Mouse (Mus musculus): ENCODE data around the gene Ttc21b. TPM values are rescaled to one million over a fixed set of nuclear protein-coding genes. Genes with fewer than 3 reads are reported as not detected.

Gene Ttc21b
- polyA plus RNA-seq (2016; fragmentation: Nextera tagmentation; extraction: Ambion mirVana), result 11.9 and 13.7 TPM in 2 replicates

DNA sequence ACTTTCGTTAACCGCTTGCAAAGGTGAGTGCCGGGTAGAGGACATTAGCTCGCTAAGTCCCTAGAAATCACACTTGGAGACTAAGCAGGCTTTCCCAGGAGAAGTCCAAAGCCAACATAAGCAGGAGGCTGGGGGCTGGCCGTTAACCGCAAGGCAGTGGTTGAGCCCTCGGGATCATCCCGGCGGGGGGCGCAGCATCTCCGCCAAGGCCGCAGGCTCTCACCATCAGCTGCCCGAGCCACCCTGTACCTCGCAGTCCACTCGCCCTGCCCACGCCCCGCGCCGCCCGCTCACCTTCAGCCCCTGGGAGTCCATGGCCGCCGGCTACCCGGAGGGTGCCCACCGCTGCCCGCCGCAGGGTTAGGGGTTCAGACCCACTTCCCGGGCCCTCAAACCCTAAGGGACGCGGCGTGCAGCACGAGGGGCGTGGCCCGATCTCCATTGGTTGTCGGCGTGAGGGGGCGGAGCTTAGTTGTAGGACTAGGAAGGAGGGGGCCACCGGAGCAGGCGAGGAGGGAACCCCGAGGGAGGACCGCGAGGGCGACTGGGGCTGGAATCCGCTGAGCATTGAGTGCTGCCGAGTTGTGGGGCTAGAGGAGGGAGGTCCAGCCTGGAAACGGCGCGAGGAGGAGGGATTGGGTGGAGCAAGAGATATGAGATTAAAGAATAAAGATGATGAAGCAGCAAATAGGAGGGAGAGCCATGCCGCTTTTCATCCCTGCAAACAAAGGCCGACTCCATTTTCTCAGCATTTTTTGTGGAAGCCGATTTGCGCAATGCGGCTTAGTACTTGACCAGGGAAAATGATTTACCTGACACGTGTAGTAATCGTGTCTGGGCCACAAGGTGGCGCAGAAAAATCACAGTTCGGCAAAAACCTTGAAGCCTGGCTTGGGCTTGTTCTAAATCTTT, at the start of gene Ttc21b:
Gene Ttc21b (minus strand): TSS at position 398 of the 912 bp plus-strand sequence.
- under 1% methylated on average over 56 of the region's 56 CpGs for WGBS
- peak; percentile 97 for DNase-seq (ENCODE audit: low spot score)
- peaks cover 9% of the 10 kb centered on the region; the same call in 1 of the 2 replicates for H3K4me1 ChIP-seq
- no peaks in the 10 kb centered on the region for H3K27me3 ChIP-seq (replicated peaks; ENCODE audit: low read depth, poor library complexity, severe bottlenecking)
- H3K36me3 ChIP-seq (replicated peaks), result peaks cover 7% of the 10 kb centered on the region
- peak within 1 kb of the TSS; percentile 93 for H3K27ac ChIP-seq (replicated peaks)
- H3K4me3 ChIP-seq, result peak within 1 kb of the TSS; percentile 88
- no peaks in the 10 kb centered on the region for H3K9me3 ChIP-seq

GRCm38 (mm10) chr2:66272551-66272950, 16.1 kb upstream of the Ttc21b start:
- no peaks in the 10 kb centered on the region for H3K4me1 ChIP-seq
- 82% methylated on average over 3 of the region's 3 CpGs for WGBS
- no peaks in the 10 kb centered on the region for H3K36me3 ChIP-seq (replicated peaks)
- H3K4me3 ChIP-seq, result no peak overlapping the region
- H3K27ac ChIP-seq (replicated peaks), result no peak overlapping the region
- H3K27me3 ChIP-seq (replicated peaks; ENCODE audit: low read depth, poor library complexity, severe bottlenecking), result no peaks in the 10 kb centered on the region
- H3K9me3 ChIP-seq, result no peaks in the 10 kb centered on the region
- no peak for DNase-seq (ENCODE audit: low spot score)

DNA sequence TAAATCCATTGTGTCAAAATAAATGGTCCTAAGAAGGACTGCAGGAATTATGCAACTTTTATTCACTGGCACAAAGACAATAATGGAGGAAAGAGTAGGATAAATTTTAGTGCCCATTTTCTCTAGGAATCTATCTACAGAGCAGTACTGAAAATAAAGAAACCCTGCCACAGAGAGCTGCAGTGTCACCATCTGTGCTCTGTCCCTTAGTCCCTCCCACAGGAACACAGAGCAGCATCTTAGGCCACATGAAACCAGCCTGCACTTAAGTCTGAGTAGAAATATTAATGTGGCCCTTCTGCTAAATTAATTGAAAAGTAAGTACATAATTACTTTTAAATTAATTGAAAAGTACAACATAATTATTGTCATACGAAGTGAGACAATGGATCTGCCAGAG, 12.4 kb downstream of the Ttc21b start:
- WGBS, result 86% methylated on average over 1 of the region's 1 CpGs
- Histone ChIP-seq H3K4me1 (no peaks in the 10 kb centered on the region), H3K4me3 (no peak overlapping the region), H3K27me3 (replicated peaks; ENCODE audit: low read depth, poor library complexity, severe bottlenecking) (no peaks in the 10 kb centered on the region), H3K36me3 (replicated peaks) (peaks cover 48% of the 10 kb centered on the region), H3K9me3 (no peaks in the 10 kb centered on the region), H3K27ac (replicated peaks) (no peak overlapping the region)
- DNase-seq (ENCODE audit: low spot score), result no peak

- H3K27me3 ChIP-seq (replicated peaks; ENCODE audit: low read depth, poor library complexity, severe bottlenecking), result no peaks in the 10 kb centered on the region
- H3K36me3 ChIP-seq (replicated peaks), result peaks cover 33% of the 10 kb centered on the region
- WGBS, result 88% methylated on average over 1 of the region's 1 CpGs
- no peak overlapping the region for H3K4me3 ChIP-seq
- no peak for DNase-seq (ENCODE audit: low spot score)
- H3K27ac ChIP-seq (replicated peaks), result no peak overlapping the region
- H3K4me1 ChIP-seq, result no peaks in the 10 kb centered on the region
- no peaks in the 10 kb centered on the region for H3K9me3 ChIP-seq
Measured at GRCm38 (mm10) chr2:66240334-66240733, 16.1 kb downstream of the Ttc21b start.

DNA sequence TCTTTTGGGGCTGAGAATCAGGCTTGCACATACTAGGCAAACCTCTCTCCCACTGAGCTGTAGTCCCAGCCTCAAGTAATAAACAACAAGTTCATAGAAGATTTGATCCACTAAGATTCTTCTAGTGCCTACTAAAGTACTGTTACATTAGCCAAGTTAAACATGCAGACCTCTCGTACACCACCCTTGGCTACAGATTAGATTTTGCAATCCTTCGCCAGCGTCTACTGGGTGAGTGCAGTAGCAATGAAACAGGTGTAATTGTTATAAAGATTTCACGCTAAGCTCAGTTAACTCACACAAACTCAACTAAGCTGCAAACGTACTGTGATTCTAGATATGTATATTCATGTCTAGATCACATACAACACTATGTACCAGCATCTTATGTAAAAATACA, 17.5 kb downstream of the Ttc21b start:
- H3K27me3 ChIP-seq (replicated peaks; ENCODE audit: low read depth, poor library complexity, severe bottlenecking), result no peaks in the 10 kb centered on the region
- no peaks in the 10 kb centered on the region for H3K4me1 ChIP-seq
- H3K4me3 ChIP-seq, result no peak overlapping the region
- no peaks in the 10 kb centered on the region for H3K9me3 ChIP-seq
- no peak for DNase-seq (ENCODE audit: low spot score)
- peaks cover 36% of the 10 kb centered on the region for H3K36me3 ChIP-seq (replicated peaks)
- 95% methylated on average over 5 of the region's 5 CpGs for WGBS
- no peak overlapping the region for H3K27ac ChIP-seq (replicated peaks)

- peaks cover 16% of the 10 kb centered on the region for H3K36me3 ChIP-seq (replicated peaks)
- no peaks in the 10 kb centered on the region for H3K4me1 ChIP-seq
- no peak for DNase-seq (ENCODE audit: low spot score)
- no peaks in the 10 kb centered on the region for H3K27me3 ChIP-seq (replicated peaks; ENCODE audit: low read depth, poor library complexity, severe bottlenecking)
- H3K9me3 ChIP-seq, result no peaks in the 10 kb centered on the region
- WGBS, result 92% methylated on average over 7 of the region's 7 CpGs
- H3K4me3 ChIP-seq, result no peak overlapping the region
- no peak overlapping the region for H3K27ac ChIP-seq (replicated peaks)
Measured at GRCm38 (mm10) chr2:66220954-66221353, 35.5 kb downstream of the Ttc21b start.

DNA sequence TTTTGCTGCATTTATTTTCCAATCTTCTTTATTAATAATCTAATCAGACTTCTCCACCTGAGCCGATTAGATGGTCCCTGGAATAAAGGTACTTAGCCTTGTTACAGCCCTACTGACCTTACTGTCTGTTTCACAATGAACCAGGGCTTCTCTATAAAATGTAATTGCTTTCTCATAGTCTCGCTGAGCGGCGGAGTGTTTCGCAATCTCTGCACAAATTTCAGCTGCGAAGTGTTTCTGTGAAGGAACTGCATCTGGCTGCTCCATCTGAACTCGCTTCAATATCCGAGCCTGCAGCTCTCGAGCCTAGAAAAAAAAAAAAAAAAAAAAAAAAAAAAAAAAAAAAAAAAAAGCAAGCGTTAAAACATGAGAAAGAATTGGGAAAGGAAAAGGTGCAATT, 46.5 kb downstream of the Ttc21b start:
- WGBS, result 90% methylated on average over 10 of the region's 10 CpGs
- Histone ChIP-seq H3K36me3 (replicated peaks) (peaks cover 45% of the 10 kb centered on the region), H3K4me3 (no peak overlapping the region), H3K27me3 (replicated peaks; ENCODE audit: low read depth, poor library complexity, severe bottlenecking) (no peaks in the 10 kb centered on the region), H3K4me1 (no peaks in the 10 kb centered on the region), H3K27ac (replicated peaks) (no peak overlapping the region), H3K9me3 (no peaks in the 10 kb centered on the region)
- no peak for DNase-seq (ENCODE audit: low spot score)

GRCm38 (mm10) chr2:66209353-66209752, 47.1 kb downstream of the Ttc21b start:
- H3K4me1 ChIP-seq, result no peaks in the 10 kb centered on the region
- H3K36me3 ChIP-seq (replicated peaks), result peaks cover 41% of the 10 kb centered on the region
- WGBS, result 98% methylated on average over 13 of the region's 13 CpGs
- H3K4me3 ChIP-seq, result no peak overlapping the region
- H3K27ac ChIP-seq (replicated peaks), result no peak overlapping the region
- H3K9me3 ChIP-seq, result no peaks in the 10 kb centered on the region
- DNase-seq (ENCODE audit: low spot score), result no peak
- no peaks in the 10 kb centered on the region for H3K27me3 ChIP-seq (replicated peaks; ENCODE audit: low read depth, poor library complexity, severe bottlenecking)

DNA sequence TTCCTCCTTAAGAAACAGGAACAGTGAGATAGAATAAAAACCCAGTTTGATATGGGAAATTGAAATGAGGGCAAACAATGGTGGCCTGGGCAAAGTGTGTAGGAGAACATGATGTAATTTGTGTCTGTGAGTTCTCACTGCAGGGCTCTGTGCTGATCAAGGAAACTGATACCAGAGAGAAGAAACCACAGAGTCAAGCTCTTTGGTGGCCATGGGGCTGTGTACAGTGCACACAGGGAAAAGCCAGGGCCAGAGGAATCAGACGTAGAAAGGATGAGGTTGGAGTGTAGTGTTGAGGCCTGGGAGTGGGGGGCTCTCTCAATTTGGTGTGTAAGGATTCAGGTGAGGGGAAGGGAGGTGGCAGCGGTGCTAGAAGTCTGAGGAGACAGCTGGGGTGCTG, 49.6 kb downstream of the Ttc21b start:
- H3K4me3 ChIP-seq, result no peak overlapping the region
- no peaks in the 10 kb centered on the region for H3K27me3 ChIP-seq (replicated peaks; ENCODE audit: low read depth, poor library complexity, severe bottlenecking)
- H3K4me1 ChIP-seq, result no peaks in the 10 kb centered on the region
- peaks cover 38% of the 10 kb centered on the region for H3K36me3 ChIP-seq (replicated peaks)
- DNase-seq (ENCODE audit: low spot score), result no peak
- 91% methylated on average over 2 of the region's 2 CpGs for WGBS
- no peak overlapping the region for H3K27ac ChIP-seq (replicated peaks)
- H3K9me3 ChIP-seq, result no peaks in the 10 kb centered on the region

GRCm38 (mm10) chr2:66204218-66204617, 52.2 kb downstream of the Ttc21b start:
- H3K4me3 ChIP-seq, result no peak overlapping the region
- H3K27ac ChIP-seq (replicated peaks), result no peak overlapping the region
- no peaks in the 10 kb centered on the region for H3K4me1 ChIP-seq
- 96% methylated on average over 2 of the region's 2 CpGs for WGBS
- no peaks in the 10 kb centered on the region for H3K9me3 ChIP-seq
- DNase-seq (ENCODE audit: low spot score), result no peak
- H3K27me3 ChIP-seq (replicated peaks; ENCODE audit: low read depth, poor library complexity, severe bottlenecking), result no peaks in the 10 kb centered on the region
- H3K36me3 ChIP-seq (replicated peaks), result peaks cover 48% of the 10 kb centered on the region

GRCm38 (mm10) chr2:66200195-66200594, 56.2 kb downstream of the Ttc21b start:
- Histone ChIP-seq H3K4me3 (no peak overlapping the region), H3K9me3 (no peaks in the 10 kb centered on the region), H3K36me3 (replicated peaks) (peaks cover 46% of the 10 kb centered on the region), H3K4me1 (no peaks in the 10 kb centered on the region), H3K27ac (replicated peaks) (no peak overlapping the region), H3K27me3 (replicated peaks; ENCODE audit: low read depth, poor library complexity, severe bottlenecking) (no peaks in the 10 kb centered on the region)
- WGBS, result 41% methylated on average over 3 of the region's 3 CpGs
- no peak for DNase-seq (ENCODE audit: low spot score)

DNA sequence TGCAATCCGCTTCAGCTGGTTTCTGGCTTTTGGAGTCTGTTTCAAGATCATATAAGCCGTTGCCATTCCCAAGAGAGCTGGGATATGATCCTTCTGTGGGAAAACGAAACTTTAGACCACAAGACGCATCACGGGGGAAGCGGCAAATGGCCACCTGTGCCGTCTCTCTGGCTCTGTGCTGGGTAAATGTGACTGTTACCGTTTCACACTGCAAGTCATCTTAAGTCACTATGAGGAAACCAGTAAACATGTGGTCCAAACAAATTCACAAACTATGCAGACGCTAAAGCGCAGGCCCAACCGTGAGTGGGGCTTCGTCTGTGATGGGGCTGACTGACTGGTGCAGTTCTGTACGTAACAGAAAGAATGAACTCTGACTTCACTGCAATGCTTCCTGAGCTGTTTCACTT, 64.7 kb downstream of the Ttc21b start:
- no peaks in the 10 kb centered on the region for H3K9me3 ChIP-seq
- no peaks in the 10 kb centered on the region for H3K4me1 ChIP-seq
- H3K27ac ChIP-seq (replicated peaks), result no peak overlapping the region
- no peaks in the 10 kb centered on the region for H3K27me3 ChIP-seq (replicated peaks; ENCODE audit: low read depth, poor library complexity, severe bottlenecking)
- no peak overlapping the region for H3K4me3 ChIP-seq
- no peak for DNase-seq (ENCODE audit: low spot score)
- H3K36me3 ChIP-seq (replicated peaks), result peaks cover 20% of the 10 kb centered on the region
- 81% methylated on average over 13 of the region's 13 CpGs for WGBS

DNA sequence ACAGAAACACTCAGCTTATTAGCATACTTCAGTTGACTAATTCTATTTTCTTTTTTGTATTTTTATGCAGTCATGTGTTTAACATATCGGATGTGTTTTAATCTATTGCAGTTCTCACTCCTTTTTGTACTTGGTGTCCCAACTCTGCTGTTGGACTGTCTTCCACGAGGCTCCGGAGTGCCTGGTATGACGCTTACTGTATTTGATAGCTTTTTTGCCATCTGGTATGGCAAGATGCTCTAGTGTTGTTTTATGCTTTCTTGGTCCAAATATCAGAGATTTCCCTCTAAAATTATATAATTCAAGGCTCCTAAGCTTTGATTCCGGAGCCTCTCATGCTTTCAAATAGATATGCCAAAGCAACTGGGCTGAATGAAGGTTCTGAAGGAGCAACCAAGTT, 66.3 kb downstream of the Ttc21b start:
- Histone ChIP-seq H3K27me3 (replicated peaks; ENCODE audit: low read depth, poor library complexity, severe bottlenecking) (no peaks in the 10 kb centered on the region), H3K36me3 (replicated peaks) (peaks cover 9% of the 10 kb centered on the region), H3K4me3 (no peak overlapping the region), H3K4me1 (no peaks in the 10 kb centered on the region), H3K27ac (replicated peaks) (no peak overlapping the region), H3K9me3 (no peaks in the 10 kb centered on the region)
- 97% methylated on average over 5 of the region's 5 CpGs for WGBS
- DNase-seq (ENCODE audit: low spot score), result no peak
